Mouse (Mus musculus) myocyte (in vitro differentiated cells): ENCODE data around the gene Misp.

ENCODE experiments used
- CEBPB ChIP-seq: IDR thresholded peaks from 2 replicates; pipeline ENCODE4 v1.6.1; 2011; ENCODE audit warnings: mild to moderate bottlenecking, moderate library complexity; ENCODE audit not compliant: poor library complexity, insufficient read depth, severe bottlenecking
- E2F4 ChIP-seq: IDR thresholded peaks from one replicate; pipeline ENCODE4 v1.6.1; 2011; ENCODE audit warnings: mild to moderate bottlenecking, control low read depth, moderate library complexity; ENCODE audit not compliant: insufficient read depth
- MAX ChIP-seq: IDR thresholded peaks from one replicate; pipeline ENCODE4 v1.6.1; 2011; ENCODE audit warnings: low read depth, mild to moderate bottlenecking, control low read depth
- MYOD1 ChIP-seq, 3 experiments: IDR thresholded peaks; one replicate each; pipeline ENCODE4 v1.6.1; 2011; ENCODE audit warnings: control low read depth in 2 of 3, low read depth in 2 of 3, mild to moderate bottlenecking in 2 of 3, moderate library complexity in 1 of 3; ENCODE audit not compliant: insufficient read length in 2 of 3, control insufficient read depth in 1 of 3
- MYOG ChIP-seq, 3 experiments: IDR thresholded peaks; one replicate each; pipeline ENCODE4 v1.6.1; 2011; ENCODE audit warnings: control low read depth in 2 of 3, low read depth in 2 of 3, mild to moderate bottlenecking in 2 of 3; ENCODE audit not compliant: insufficient read length in 2 of 3, control insufficient read depth in 1 of 3, insufficient read depth in 1 of 3
- POLR2A ChIP-seq: IDR thresholded peaks from one replicate; pipeline ENCODE4 v1.6.1; 2011; ENCODE audit warnings: low read depth, mild to moderate bottlenecking, control low read depth, moderate library complexity; ENCODE audit not compliant: insufficient read length
- POLR2AphosphoS2 ChIP-seq: IDR thresholded peaks from one replicate; pipeline ENCODE4 v1.6.1; 2011; ENCODE audit warnings: low read depth, control low read depth; ENCODE audit not compliant: insufficient read length
- REST ChIP-seq: IDR thresholded peaks from one replicate; pipeline ENCODE4 v1.6.1; 2011; ENCODE audit warnings: mild to moderate bottlenecking, control low read depth, moderate library complexity; ENCODE audit not compliant: insufficient read depth, insufficient read length
- SRF ChIP-seq: IDR thresholded peaks from one replicate; pipeline ENCODE4 v1.6.1; 2011; ENCODE audit warnings: low read depth; ENCODE audit not compliant: control insufficient read depth, insufficient read length
- TCF12 ChIP-seq: IDR thresholded peaks from one replicate; pipeline ENCODE4 v1.6.1; 2011; ENCODE audit warnings: mild to moderate bottlenecking, control low read depth; ENCODE audit not compliant: poor library complexity, insufficient read depth, severe bottlenecking
- TCF3 ChIP-seq: IDR thresholded peaks from one replicate; pipeline ENCODE4 v1.6.1; 2011; ENCODE audit warnings: low read depth, control low read depth; ENCODE audit not compliant: insufficient read length
- USF1 ChIP-seq: IDR thresholded peaks from one replicate; pipeline ENCODE4 v1.6.1; 2011; ENCODE audit warnings: low read depth, mild to moderate bottlenecking, control low read depth, moderate library complexity

GRCm38 (mm10) chr10:79821731-79822130 lies 942 bp downstream of the Misp start:
- TF ChIP-seq MAX, result no peak
- TF ChIP-seq POLR2A, result no peak
- no peak for TF ChIP-seq USF1
- no peak for TF ChIP-seq E2F4
- no peak for TF ChIP-seq TCF12
- TF ChIP-seq REST, result no peak
- no peak for TF ChIP-seq MYOD1 (IDR thresholded peaks at IDR 0.05; ENCODE audit: control insufficient read depth in 1 of 3, insufficient read length in 2 of 3, low read depth in 2 of 3)
- no peak for TF ChIP-seq POLR2AphosphoS2
- no peak for TF ChIP-seq SRF
- no peak for TF ChIP-seq TCF3
- no peak for TF ChIP-seq CEBPB
- TF ChIP-seq MYOG (IDR thresholded peaks at IDR 0.05; ENCODE audit: control insufficient read depth in 1 of 3, insufficient read depth in 1 of 3, insufficient read length in 2 of 3, low read depth in 2 of 3), result no peak
